Mouse (Mus musculus) stomach, postnatal 0 days (tissue): Measurements from ENCODE around the gene Cacna1a. TPM values are rescaled to one million over a fixed set of nuclear protein-coding genes. Genes with fewer than 3 reads are reported as not detected.
"Not testable (repeated sequence)": the region's sequence is repeated elsewhere in the genome, so short reads cannot be mapped to it uniquely, and the experiment has no call there.

ENCODE experiments used
- ATAC-seq: fragments of 200-750 bp; cut with Nextera tagmentation; 2 replicates; pipeline ENCODE4 v1.8.0; 2017; ENCODE audit not compliant: low FRiP score, low TSS enrichment
- DNase-seq: peaks from one replicate; pipeline ENCODE4 v3.0.0-alpha.2; 2016; ENCODE audit warnings: low spot score
- H3K27ac ChIP-seq: fragments of 300-500 bp; sonication (generic); replicated peaks from 2 replicates; pipeline ENCODE4 v1.5.1; 2014; ENCODE audit warnings: mild to moderate bottlenecking, control low read depth
- H3K27me3 ChIP-seq: fragments of 300-500 bp; sonication (generic); 2 replicates; pipeline ENCODE4 v1.6.1; 2014; ENCODE audit warnings: low read length; ENCODE audit not compliant: control insufficient read depth, insufficient read depth
- H3K36me3 ChIP-seq: fragments of 300-500 bp; sonication (generic); 2 replicates; pipeline ENCODE4 v1.6.1; 2014; ENCODE audit warnings: low read length, mixed read lengths; ENCODE audit not compliant: control insufficient read depth, insufficient read depth
- H3K4me1 ChIP-seq: fragments of 300-500 bp; sonication (generic); replicated peaks from 2 replicates; pipeline ENCODE4 v1.6.1; 2014; ENCODE audit warnings: antibody characterized with exemption; ENCODE audit not compliant: control insufficient read depth, insufficient read depth
- H3K4me2 ChIP-seq: fragments of 300-500 bp; sonication (generic); replicated peaks from 2 replicates; pipeline ENCODE4 v1.6.1; 2014; ENCODE audit warnings: low read depth, mild to moderate bottlenecking, control low read depth, moderate library complexity
- H3K4me3 ChIP-seq: fragments of 300-500 bp; sonication (generic); 2 replicates; pipeline ENCODE4 v1.5.1; 2014; ENCODE audit warnings: low read depth, low read length, control low read depth
- H3K9ac ChIP-seq: fragments of 300-500 bp; sonication (generic); 2 replicates; pipeline ENCODE4 v1.6.1; 2014; ENCODE audit warnings: mild to moderate bottlenecking, low read length, control low read depth, mixed read lengths
- H3K9me3 ChIP-seq: fragments of 300-500 bp; sonication (generic); 2 replicates; pipeline ENCODE4 v1.6.1; 2016; ENCODE audit warnings: low read length; ENCODE audit not compliant: control insufficient read depth
- CTCF ChIP-seq: IDR thresholded peaks from 2 replicates; pipeline ENCODE4 v1.5.1; 2016; ENCODE audit warnings: antibody characterized with exemption, low read depth, mild to moderate bottlenecking, moderate library complexity
- EP300 ChIP-seq: optimal IDR thresholded peaks from 2 replicates; pipeline ENCODE3; 2016; ENCODE audit warnings: antibody characterized with exemption
- WGBS: fragments of 180-500 bp; shearing (Covaris S2); extraction: QIAGEN DNeasy Blood & Tissue Kit; methylation state at CpG from one replicate; pipeline ENCODE4 v1.1.7; 2014; 5-methylcytosine and 5-hydroxymethylcytosine counted together
- polyA plus RNA-seq: library from polyadenylated mRNA; unstranded; fragments of >200 nt; fragmentation: Nextera tagmentation; extraction: Ambion mirVana; gene quantifications from 2 replicates; pipeline ENCODE4 v1.2.1, GENCODE M21; 2015

Cacna1a gene
- polyA plus RNA-seq, 1 experiment from 2014 or later = 2.9 TPM

DNA sequence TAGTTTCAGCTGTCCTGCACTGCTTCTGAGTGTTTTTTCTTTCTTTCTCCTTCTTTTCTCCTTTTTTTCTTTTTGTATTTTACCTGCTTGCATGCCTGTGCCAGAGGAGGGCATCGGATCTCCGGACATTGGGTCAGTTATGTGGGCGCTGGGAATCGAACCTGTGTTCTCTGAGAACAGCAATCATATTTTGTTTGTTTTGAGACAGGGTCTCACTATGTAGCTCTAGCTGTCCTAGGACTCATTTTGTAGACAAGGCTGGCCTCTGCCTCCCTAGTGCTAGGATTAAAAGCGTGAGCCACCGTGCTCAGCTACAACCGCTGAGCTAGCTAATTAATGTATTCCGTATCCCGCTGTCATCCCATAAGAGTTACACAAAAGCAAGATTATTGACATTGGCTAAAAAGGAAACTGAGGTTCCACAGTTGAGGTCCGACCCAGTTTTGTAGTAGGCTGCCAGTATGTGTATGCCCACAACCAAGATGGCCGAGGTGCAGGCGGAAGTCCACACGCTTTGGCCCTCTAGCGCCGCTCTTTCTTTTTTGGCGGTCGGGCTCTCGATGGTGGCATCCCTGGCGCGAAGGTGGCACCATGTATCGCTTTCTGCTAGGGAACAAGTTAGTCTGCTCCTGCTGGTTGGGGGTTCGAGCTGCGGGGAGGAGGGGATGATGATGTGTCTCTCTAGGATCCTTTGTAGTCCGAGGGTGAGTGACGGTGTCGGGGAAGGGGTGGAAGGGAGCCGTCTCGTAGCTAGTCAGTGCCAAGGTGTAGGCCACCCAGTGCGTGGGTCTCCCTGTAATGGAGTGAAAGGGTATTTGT, 276.5 kb downstream of the Cacna1a start:
- Histone ChIP-seq H3K4me2 (peak overlapping the region; percentile 78), H3K9ac (peak overlapping the region; percentile 74), H3K36me3 (no peaks in the 10 kb centered on the region), H3K4me3 (peak overlapping the region; percentile 82), H3K9me3 (no peaks in the 10 kb centered on the region), H3K27me3 (no peaks in the 10 kb centered on the region), H3K27ac (peak overlapping the region; percentile 95), H3K4me1 (no peaks in the 10 kb centered on the region)
- no peak for ATAC-seq
- under 1% methylated on average over 29 of the region's 29 CpGs for WGBS
- DNase-seq = peak; percentile 85
- TF ChIP-seq CTCF = peak; percentile 74
- no peak for TF ChIP-seq EP300

DNA sequence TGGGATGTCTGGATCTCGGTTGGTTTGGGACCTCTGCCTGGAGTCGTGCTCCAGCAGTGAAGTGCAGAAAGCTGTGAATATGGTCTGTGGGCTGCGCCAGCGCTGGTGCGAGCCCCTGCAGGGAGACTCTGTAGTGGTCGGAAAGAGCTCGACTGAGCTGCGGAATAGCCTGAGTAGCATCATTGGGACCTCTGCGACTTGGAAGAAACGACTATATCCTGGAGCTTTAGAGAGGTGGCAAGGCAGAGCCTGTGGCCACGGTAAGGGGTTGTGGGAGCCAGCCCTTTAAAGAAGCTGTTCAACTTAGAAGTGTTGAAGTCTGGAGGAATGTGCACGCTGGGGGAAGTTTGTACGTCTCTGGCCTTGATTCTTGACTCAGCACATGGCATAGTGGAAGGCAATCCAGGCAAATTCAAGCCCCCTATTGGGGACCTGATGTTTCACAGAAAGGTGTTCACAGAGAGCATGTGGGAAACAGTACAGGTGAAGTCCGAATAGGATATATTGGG, 277.2 kb downstream of the Cacna1a start:
- Histone ChIP-seq H3K4me3 (peak overlapping the region; percentile 82), H3K27ac (peak overlapping the region; percentile 95), H3K9ac (peak overlapping the region; percentile 74), H3K4me1 (no peaks in the 10 kb centered on the region), H3K4me2 (peak overlapping the region; percentile 78), H3K36me3 (no peaks in the 10 kb centered on the region), H3K27me3 (no peaks in the 10 kb centered on the region), H3K9me3 (no peaks in the 10 kb centered on the region)
- DNase-seq (no peak), ATAC-seq (no peak)
- WGBS = under 1% methylated on average over 14 of the region's 14 CpGs
- TF ChIP-seq EP300 = no peak
- peak; percentile 28; the same call in 1 of the 2 replicates for TF ChIP-seq CTCF

DNA sequence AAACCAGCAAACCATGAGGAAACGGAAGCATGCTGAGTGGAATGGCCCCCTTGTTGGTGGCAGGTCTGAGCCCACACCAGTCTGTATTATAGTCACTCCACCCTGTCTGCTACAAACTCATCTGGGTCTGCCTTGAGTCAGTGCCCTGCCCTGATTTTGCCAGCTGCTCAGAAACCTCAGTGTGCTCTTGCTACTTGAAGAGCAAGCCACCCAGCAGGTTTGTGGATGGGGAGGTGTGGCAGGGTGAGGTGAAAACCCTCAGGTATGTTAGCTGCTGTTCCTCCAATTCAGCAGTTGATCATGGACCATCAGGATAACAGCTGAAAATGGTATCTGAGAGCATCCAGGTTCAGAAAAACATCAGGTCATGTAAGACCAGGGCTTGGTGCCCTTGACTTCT, 279.8 kb downstream of the Cacna1a start:
- TF ChIP-seq CTCF (no peak), EP300 (no peak)
- Histone ChIP-seq H3K9ac (no peak overlapping the region), H3K4me2 (no peak overlapping the region), H3K4me1 (no peaks in the 10 kb centered on the region), H3K27me3 (no peaks in the 10 kb centered on the region), H3K27ac (peak overlapping the region; percentile 70), H3K36me3 (no peaks in the 10 kb centered on the region; the same call in 1 of the 2 replicates), H3K9me3 (no peaks in the 10 kb centered on the region), H3K4me3 (no peak overlapping the region)
- WGBS = 60% methylated on average over 1 of the region's 1 CpGs
- peak; percentile 56 for DNase-seq
- no peak for ATAC-seq

DNA sequence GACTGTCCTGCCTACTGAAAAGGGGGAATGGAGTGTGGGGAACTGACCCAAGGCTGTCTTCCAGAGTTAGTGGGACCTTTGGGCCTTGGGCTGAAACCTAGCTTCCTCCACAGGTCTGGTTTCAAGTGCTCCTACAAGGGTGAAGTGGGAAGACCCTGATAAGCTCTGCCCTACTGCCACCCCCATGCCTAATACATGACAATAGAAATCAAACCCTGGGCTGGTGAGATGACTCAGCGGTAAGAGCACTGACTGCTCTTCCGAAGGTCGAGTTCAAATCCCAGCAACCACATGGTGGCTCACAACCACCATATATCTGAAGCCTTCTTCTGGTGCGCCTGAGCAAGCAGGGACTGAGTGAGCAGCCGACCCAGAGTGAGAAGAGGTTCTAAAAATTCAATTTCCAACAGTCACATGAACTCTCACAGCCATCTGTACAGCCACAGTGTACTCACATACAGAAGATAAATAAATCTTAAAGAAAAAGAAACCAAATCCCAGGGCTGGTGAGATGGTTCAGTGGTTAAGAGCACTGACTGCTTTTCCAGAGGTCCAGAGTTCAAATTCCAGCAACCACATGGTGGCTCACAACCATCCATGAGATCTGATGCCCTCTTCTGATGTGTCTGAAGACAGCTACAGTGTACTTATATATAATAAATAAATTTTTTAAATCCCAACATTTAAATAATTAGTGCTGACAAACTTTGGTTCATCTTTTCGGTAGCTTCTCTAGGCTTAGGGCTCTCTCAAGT, 280.7 kb downstream of the Cacna1a start:
- 72% methylated on average over 6 of the region's 6 CpGs for WGBS

DNA sequence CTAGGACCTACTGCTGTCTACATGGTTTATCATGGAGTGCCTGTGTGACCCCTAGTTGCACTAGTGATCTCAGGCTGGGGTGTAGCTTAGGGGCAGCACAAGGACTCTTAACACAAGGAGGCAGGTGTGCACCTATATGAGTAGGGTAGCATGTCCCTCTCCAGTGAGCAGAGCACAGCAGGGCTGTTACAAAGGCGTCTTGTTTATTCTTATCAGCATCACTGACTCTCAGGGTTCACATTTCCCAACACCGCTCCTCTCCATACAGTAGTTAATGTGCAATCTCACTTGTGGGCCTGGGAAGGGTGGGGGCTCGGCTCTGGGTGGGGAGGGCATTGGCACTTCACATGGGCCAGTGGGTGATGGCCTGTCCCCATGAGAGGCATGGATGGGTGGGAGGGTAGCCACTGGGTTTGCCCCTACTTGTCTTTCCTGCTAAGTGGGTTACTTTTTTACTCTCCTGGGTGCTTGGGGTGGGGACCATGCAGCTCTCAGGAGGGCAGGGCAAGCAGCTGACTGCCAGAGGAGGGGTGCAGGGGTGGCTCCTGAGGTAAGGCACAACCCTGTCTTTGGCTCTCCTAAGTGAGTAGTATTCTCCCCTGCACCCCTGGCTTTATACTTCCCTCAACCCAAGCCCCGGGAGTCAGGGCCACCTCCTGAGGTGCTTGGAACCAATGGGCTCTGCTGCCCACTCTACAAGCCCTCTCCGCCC, 282.2 kb downstream of the Cacna1a start:
- not testable (repeated sequence) for H3K4me1 ChIP-seq, H3K4me3 ChIP-seq, H3K9ac ChIP-seq, H3K27ac ChIP-seq, H3K9me3 ChIP-seq, DNase-seq, H3K4me2 ChIP-seq, H3K27me3 ChIP-seq
- 85% methylated on average over 5 of the region's 5 CpGs for WGBS
- ATAC-seq = peak; percentile 67
- H3K36me3 ChIP-seq = peaks cover 10% of the 10 kb centered on the region

More for the DNA sequence above, 280.7 kb downstream of the Cacna1a start:
- Histone ChIP-seq H3K4me2 (no peak overlapping the region), H3K9ac (no peak overlapping the region), H3K27me3 (no peaks in the 10 kb centered on the region), H3K36me3 (peaks cover 4% of the 10 kb centered on the region; the same call in 1 of the 2 replicates), H3K4me3 (no peak overlapping the region), H3K27ac (peak overlapping the region; percentile 70), H3K4me1 (no peaks in the 10 kb centered on the region), H3K9me3 (no peaks in the 10 kb centered on the region)
- TF ChIP-seq EP300 = no peak
- no peak for TF ChIP-seq CTCF
- ATAC-seq (no peak), DNase-seq (no peak)
